Mouse (Mus musculus): ENCODE results near the gene Comtd1.

Comtd1 gene

DNA sequence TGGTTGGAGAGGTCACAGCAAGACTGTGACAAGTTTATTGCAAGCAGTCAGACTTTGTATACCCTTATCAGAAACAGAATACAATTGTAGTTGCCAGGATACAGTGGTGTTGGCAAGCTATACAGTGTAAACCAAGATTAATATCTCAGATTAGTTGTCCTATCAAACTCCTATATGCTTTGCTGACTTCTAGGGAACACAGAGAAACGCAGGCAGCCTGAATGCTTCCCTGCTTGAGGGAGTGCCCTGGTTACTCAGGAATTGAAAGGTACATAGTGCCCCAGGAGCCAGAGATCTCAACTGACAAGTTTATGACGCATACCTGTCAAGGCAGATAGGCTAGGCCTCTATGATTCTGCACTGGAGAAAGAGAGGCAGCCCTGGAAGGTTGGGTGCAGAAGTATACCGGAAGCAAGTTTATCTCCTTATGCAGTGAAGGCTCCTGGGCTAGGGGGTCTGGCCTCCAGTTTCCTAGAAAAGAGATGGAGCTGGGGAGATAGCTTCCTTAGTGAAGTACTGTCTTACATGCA lies 42.1 kb downstream of the Comtd1 start:
- DNase-seq (ENCODE audit: low spot score): no peak

DNA sequence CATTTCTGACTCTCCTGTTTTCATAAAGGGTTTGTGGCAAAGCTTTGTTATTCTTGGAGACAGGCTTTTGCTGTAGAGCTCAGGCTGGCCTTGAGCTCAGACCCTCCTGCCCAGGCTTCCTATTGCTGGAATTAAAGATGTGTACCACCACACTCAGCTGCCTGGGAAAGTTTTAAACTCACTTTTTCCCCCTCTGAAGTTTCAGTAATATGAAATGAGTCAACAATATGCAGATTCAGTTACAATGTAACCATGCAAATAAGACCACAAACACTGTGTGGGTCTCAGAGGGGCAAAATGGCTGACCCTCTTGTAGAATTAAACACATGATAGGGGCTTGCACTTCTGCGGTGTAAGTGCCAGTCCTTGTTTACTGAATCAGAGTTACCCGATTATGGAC lies 42.6 kb downstream of the Comtd1 start:
- no peak for DNase-seq (ENCODE audit: low spot score)

DNA sequence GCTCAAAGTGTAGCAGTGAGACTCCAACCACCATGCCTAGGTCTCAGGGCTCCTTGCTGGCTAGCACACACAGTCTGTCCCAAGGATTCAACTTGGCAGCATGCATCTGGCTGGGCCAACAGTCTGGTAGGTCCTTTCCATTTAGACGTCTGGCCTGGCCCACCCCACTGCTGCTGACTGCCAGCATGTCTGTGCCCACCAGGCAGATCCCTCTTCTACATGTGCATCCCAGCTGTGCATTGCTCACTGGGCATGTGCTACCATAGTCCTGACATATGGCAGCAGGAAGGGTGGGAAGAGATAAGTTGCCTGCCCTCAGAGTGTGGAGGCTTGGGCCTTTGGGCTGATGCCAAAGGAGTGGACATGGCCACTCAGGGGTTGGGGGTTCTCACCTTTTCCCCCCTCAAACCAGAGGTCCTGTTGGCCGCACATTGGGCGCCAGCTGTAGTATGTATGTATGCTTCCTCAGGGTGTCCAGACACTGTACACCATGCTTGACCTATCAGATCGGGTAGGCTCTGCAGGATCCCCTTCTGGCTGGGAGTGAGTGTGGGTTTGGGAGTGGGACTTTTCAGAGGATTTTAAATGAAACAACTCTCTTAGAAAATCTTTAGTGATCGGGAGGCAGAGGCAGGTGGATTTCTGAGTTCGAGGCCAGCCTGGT lies 46.1 kb downstream of the Comtd1 start:
- no peak for DNase-seq (ENCODE audit: low spot score)

DNA sequence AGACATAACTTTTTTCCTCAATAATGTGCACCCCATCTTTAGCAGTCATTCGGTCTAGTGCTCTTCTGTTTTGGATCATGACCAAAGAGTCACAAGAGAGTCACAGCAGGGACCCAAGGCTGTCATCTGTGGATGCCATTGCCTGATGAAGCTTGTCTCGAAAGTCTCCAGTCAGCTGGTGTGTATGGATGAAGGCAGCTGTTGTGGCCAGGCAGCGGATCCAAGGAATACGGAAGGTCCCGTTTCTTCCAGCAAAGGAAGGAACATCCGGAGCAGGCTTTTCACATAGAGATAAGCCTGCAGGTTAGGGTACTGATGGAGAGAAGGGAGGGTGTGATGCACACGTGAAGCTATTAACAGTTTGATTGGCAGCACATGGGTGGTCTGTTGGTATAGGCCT lies 47.2 kb downstream of the Comtd1 start:
- no peak for DNase-seq (ENCODE audit: low spot score)

DNA sequence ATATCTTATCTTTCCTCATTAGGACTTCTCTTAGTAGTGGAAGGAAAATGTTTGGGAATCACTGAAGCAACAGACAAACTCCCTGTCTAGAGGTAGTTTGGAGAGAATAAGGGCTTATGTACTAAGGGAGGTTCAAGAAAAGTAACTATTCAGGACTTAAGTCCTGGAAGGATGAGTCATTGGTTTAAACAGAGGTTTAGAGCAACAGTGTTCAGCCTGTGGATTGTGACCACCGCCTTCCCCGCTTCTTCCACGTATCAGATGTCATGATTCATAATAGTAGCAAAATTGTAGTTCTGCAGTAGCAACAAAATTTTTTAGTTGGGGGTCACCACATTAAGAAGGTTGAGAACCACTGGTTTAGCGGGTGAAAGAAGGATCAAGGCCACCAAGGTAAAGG lies 48.1 kb downstream of the Comtd1 start:
- DNase-seq (ENCODE audit: low spot score): no peak

All from yolk sac, embryonic 10.5 days (tissue).